Mouse (Mus musculus) left cerebral cortex, postnatal 36 days (tissue): Measurements from ENCODE around the gene Arl11. TPM values are rescaled to one million over a fixed set of nuclear protein-coding genes. Genes with fewer than 3 reads are reported as not detected.

Source experiments
- DNase-seq, 2 experiments: peaks; one replicate each; pipeline ENCODE4 v3.0.0; 2021 to 2022; ENCODE audit warnings: low spot score in 2 of 2, mixed read lengths in 1 of 2
- intact Hi-C: fragments of 180-260 bp; cut with DNase I; formaldehyde crosslinking; loops from one replicate; pipeline ENCODE4 v1.15.1; 2025
- total RNA-seq, 2 experiments: library from RNA; stranded (reverse); gene quantifications; 2 replicates each; pipeline ENCODE4 v1.2.3; 2021

The Arl11 gene
- under 1 TPM; 0.27 to 0.35 TPM for total RNA-seq

GRCm38 (mm10) chr14:61309593-61309992 lies at the start of gene Arl11:
Gene Arl11, plus strand, starts transcription at chr14:61309753.
- DNase-seq, result no peak
- intact Hi-C loops, result no loop called here

- intact Hi-C loops, result no loop called here
Observed at GRCm38 (mm10) chr14:61267908-61268475, 41.6 kb upstream of the Arl11 start.

GRCm38 (mm10) chr14:61274414-61275198 lies 34.9 kb upstream of the Arl11 start:
- intact Hi-C loops, result no loop called here
- DNase-seq, result no peak

More at GRCm38 (mm10) chr14:61267908-61268475, 41.6 kb upstream of the Arl11 start:
- DNase-seq, result no peak

- intact Hi-C loops, result no loop called here
- no peak for DNase-seq
Observed at GRCm38 (mm10) chr14:61277285-61277684, 32.3 kb upstream of the Arl11 start.

GRCm38 (mm10) chr14:61278676-61279300 lies 30.8 kb upstream of the Arl11 start:
- no peak for DNase-seq
- intact Hi-C loops, result no loop called here

- no peak for DNase-seq
- intact Hi-C loops, result no loop called here
Observed at GRCm38 (mm10) chr14:61288606-61289286, 20.8 kb upstream of the Arl11 start.

- intact Hi-C loops, result loop anchor here (10.0 kb wide), 1 partner anchor 156 kb away; the partner anchor contains the start of gene Sacs
- no peak for DNase-seq
Observed at GRCm38 (mm10) chr14:61290664-61291063, 18.9 kb upstream of the Arl11 start.

- intact Hi-C loops, result loop anchor here (1.0 to 10.0 kb wide), 3 partner anchors 52 to 495 kb away; partner anchors contain the start of gene Sacs
- peak; percentile 41 to 52 for DNase-seq
Observed at GRCm38 (mm10) chr14:61293884-61294737, 15.4 kb upstream of the Arl11 start.

- DNase-seq, result peak in 1 of 2 experiments; percentile 29
- intact Hi-C loops, result loop anchor here (1.0 to 10.0 kb wide), 3 partner anchors 52 to 496 kb away; partner anchors contain the start of gene Sacs
Observed at GRCm38 (mm10) chr14:61294738-61295079, 14.8 kb upstream of the Arl11 start.

- intact Hi-C loops, result loop anchor here (10.0 kb wide), 1 partner anchor 165 kb away; the partner anchor contains the start of gene Sacs
- DNase-seq, result no peak
Observed at GRCm38 (mm10) chr14:61299810-61300209, 9.7 kb upstream of the Arl11 start.

- DNase-seq, result no peak
- intact Hi-C loops, result no loop called here
Observed at GRCm38 (mm10) chr14:61301323-61301722, 8.2 kb upstream of the Arl11 start.

- intact Hi-C loops, result no loop called here
Observed at GRCm38 (mm10) chr14:61302428-61302827, 7.1 kb upstream of the Arl11 start.

GRCm38 (mm10) chr14:61303969-61304609 lies 5.5 kb upstream of the Arl11 start:
- DNase-seq, result no peak
- intact Hi-C loops, result no loop called here

More at GRCm38 (mm10) chr14:61302428-61302827, 7.1 kb upstream of the Arl11 start:
- DNase-seq, result no peak

GRCm38 (mm10) chr14:61310036-61310772 lies 651 bp downstream of the Arl11 start:
- intact Hi-C loops, result no loop called here
- no peak for DNase-seq

GRCm38 (mm10) chr14:61310963-61311362 lies 1.4 kb downstream of the Arl11 start:
- DNase-seq, result no peak
- intact Hi-C loops, result no loop called here

GRCm38 (mm10) chr14:61316861-61317260 lies 7.3 kb downstream of the Arl11 start:
- peak; percentile 38 to 41 for DNase-seq
- intact Hi-C loops, result no loop called here

GRCm38 (mm10) chr14:61320765-61321164 lies 11.2 kb downstream of the Arl11 start:
- intact Hi-C loops, result no loop called here
- no peak for DNase-seq

GRCm38 (mm10) chr14:61321200-61321599 lies 11.6 kb downstream of the Arl11 start:
- intact Hi-C loops, result no loop called here
- no peak for DNase-seq
